26 mouse cellular contexts compared by ENCODE assay signal in the genomic region with DNA sequence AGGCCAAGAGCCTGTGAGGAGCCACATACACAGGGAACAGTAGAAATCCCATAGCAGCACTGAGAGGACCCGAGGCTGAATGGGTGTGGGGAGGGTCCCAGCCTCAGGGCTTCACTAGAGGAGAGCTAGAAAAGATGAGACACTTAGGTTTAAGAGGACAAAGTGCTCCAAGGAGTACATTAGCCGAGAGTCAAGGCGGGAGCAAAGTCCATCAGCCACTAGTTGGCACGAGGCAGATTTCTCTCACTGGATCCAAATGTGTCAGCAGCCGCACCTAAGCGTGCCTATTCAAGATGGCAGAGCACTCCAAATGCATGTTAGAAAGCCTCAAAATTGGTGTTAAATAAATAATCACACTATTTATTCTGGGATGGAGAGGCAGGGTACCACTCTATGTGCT.
DNase-seq lines count a peak whose midpoint lies in the region; ATAC-seq and TF ChIP-seq lines count a peak whose summit lies in the region.
"Had no signal": no experiment of that assay in that cellular context is flagged by ENCODE, and none has a peak within 500 bp of the region (broad histone marks: within the 10 kb centered on the region; RNA-seq: fewer than 3 reads in every experiment).

No protein-coding gene starts in this region.

- no peaks in the 10 kb centered on the region for H3K27me3 ChIP-seq in hindbrain, embryonic 13.5 days
- H3K27me3 ChIP-seq in hindbrain, embryonic 10.5 days (ENCODE audit: insufficient read depth, poor library complexity, severe bottlenecking), result no peaks in the 10 kb centered on the region
- H3K27me3 ChIP-seq: forebrain, embryonic 13.5 days; hindbrain, embryonic 15.5 days; limb, embryonic 15.5 days; liver, embryonic 13.5 days; megakaryocyte, embryonic 14.5 days; midbrain, embryonic 12.5 days; stomach, embryonic 15.5 days had no signal

- no peak for DNase-seq in hindbrain, embryonic 10.5 days (ENCODE audit: low spot score)
- DNase-seq in layer of hippocampus, adult 2 months (ENCODE audit: low spot score in 2 of 2), result no peak
- no peak for DNase-seq in layer of hippocampus, postnatal 10 days (ENCODE audit: low spot score in 2 of 2)
- DNase-seq in kidney, adult 8-10 months, result peak; percentile 67 to 85
- peak; percentile 69 to 86 for DNase-seq in kidney, postnatal 25 days
- no peak for DNase-seq in spleen, adult 12 weeks (ENCODE audit: low spot score)
- DNase-seq in right cerebral cortex, postnatal 14 days, result no peak
- DNase-seq: adrenal gland, adult 8-10 months; cerebellum, adult 2 months; cerebellum, postnatal 25 days; gastrocnemius, postnatal 10 days; heart, postnatal 14 days; liver, embryonic 13.5 days; lung, adult 18-20 months; lung, postnatal 4 days had no signal

- no peaks in the 10 kb centered on the region; the same call in 1 of the 2 replicates for H3K36me3 ChIP-seq in hindbrain, embryonic 13.5 days
- H3K36me3 ChIP-seq in hindbrain, embryonic 10.5 days, result no peaks in the 10 kb centered on the region
- H3K36me3 ChIP-seq: G1E; hindbrain, embryonic 15.5 days; limb, embryonic 10.5 days; limb, embryonic 15.5 days; liver, embryonic 13.5 days; midbrain, embryonic 12.5 days; stomach, embryonic 15.5 days had no signal

- H3K4me2 ChIP-seq in hindbrain, embryonic 13.5 days, result no peak overlapping the region
- H3K4me2 ChIP-seq: forebrain, embryonic 13.5 days; hindbrain, embryonic 15.5 days; limb, embryonic 15.5 days; liver, embryonic 13.5 days; midbrain, embryonic 12.5 days; stomach, embryonic 15.5 days had no signal

- 92% methylated on average over 6 of the region's 6 CpGs for WGBS in hindbrain, embryonic 13.5 days
- WGBS in hindbrain, embryonic 10.5 days, result 89% methylated on average over 6 of the region's 6 CpGs

- H3K9ac ChIP-seq in hindbrain, embryonic 13.5 days, result no peak overlapping the region
- H3K9ac ChIP-seq: forebrain, embryonic 13.5 days; hindbrain, embryonic 15.5 days; limb, embryonic 15.5 days; liver, embryonic 13.5 days; midbrain, embryonic 12.5 days; stomach, embryonic 15.5 days had no signal

- no peak for ATAC-seq in hindbrain, embryonic 13.5 days (ENCODE audit: low FRiP score)
- ATAC-seq: forebrain, embryonic 13.5 days; inflammation-experienced regulatory T-cells, adult 6 months; lung, postnatal 0 days had no signal

- no peak for TF ChIP-seq CTCF in layer of hippocampus, adult 2 months (conservative IDR thresholded peaks at IDR 0.05)

- H3K4me1 ChIP-seq in hindbrain, embryonic 13.5 days (replicated peaks), result peaks cover 36% of the 10 kb centered on the region
- peaks cover 11% of the 10 kb centered on the region for H3K4me1 ChIP-seq in hindbrain, embryonic 10.5 days (replicated peaks)
- H3K4me1 ChIP-seq: liver, embryonic 13.5 days; megakaryocyte, embryonic 14.5 days; stomach, embryonic 15.5 days had no signal

- no peaks in the 10 kb centered on the region for H3K9me3 ChIP-seq in hindbrain, embryonic 13.5 days
- no peaks in the 10 kb centered on the region for H3K9me3 ChIP-seq in hindbrain, embryonic 10.5 days
- H3K9me3 ChIP-seq: forebrain, embryonic 13.5 days; hindbrain, embryonic 15.5 days; limb, embryonic 10.5 days; limb, embryonic 15.5 days; liver, embryonic 13.5 days; megakaryocyte, embryonic 14.5 days; midbrain, embryonic 12.5 days; stomach, embryonic 15.5 days had no signal

- H3K4me3 ChIP-seq in hindbrain, embryonic 13.5 days, result no peak overlapping the region
- H3K4me3 ChIP-seq in hindbrain, embryonic 10.5 days, result no peak overlapping the region
- H3K4me3 ChIP-seq in layer of hippocampus, adult 2 months, result no peak overlapping the region
- H3K4me3 ChIP-seq: forebrain, embryonic 13.5 days; hindbrain, embryonic 15.5 days; limb, embryonic 10.5 days; limb, embryonic 15.5 days; liver, embryonic 13.5 days; megakaryocyte, embryonic 14.5 days; midbrain, embryonic 12.5 days; stomach, embryonic 15.5 days had no signal

- H3K27ac ChIP-seq in hindbrain, embryonic 13.5 days, result 0 out of 2 replicates have a peak overlapping the region, but pooled peaks have one; percentile 26
- no peak overlapping the region for H3K27ac ChIP-seq in hindbrain, embryonic 10.5 days
- H3K27ac ChIP-seq in layer of hippocampus, adult 2 months, result peak overlapping the region; percentile 57; the same call in 1 of the 2 replicates
- H3K27ac ChIP-seq: forebrain, embryonic 13.5 days; hindbrain, embryonic 15.5 days; limb, embryonic 10.5 days; limb, embryonic 15.5 days; liver, embryonic 13.5 days; midbrain, embryonic 12.5 days; stomach, embryonic 15.5 days had no signal

Comparison
In these comparisons a context has a peak if more than half of its experiments do, and no peak if none do; other contexts are left out.
1. DNase-seq: peak in kidney, adult 8-10 months (2 of 2) and kidney, postnatal 25 days (2 of 2); none in hindbrain, embryonic 10.5 days (single experiment), layer of hippocampus, adult 2 months (0 of 2), layer of hippocampus, postnatal 10 days (0 of 2), spleen, adult 12 weeks (single experiment) and right cerebral cortex, postnatal 14 days (single experiment).